Mouse (Mus musculus) inflammation-experienced regulatory T-cells, adult 6 months (primary cell): ENCODE measurements at regions not wholly inside any gene's neighbourhood (a gene's known extent, or its start where the extent isn't known, plus 50 kb on each side); places are given as distances from the start of the nearest gene placed in this dataset.

Source experiments
- ATAC-seq: one replicate; pipeline ENCODE4 v1.8.0; 2017

DNA sequence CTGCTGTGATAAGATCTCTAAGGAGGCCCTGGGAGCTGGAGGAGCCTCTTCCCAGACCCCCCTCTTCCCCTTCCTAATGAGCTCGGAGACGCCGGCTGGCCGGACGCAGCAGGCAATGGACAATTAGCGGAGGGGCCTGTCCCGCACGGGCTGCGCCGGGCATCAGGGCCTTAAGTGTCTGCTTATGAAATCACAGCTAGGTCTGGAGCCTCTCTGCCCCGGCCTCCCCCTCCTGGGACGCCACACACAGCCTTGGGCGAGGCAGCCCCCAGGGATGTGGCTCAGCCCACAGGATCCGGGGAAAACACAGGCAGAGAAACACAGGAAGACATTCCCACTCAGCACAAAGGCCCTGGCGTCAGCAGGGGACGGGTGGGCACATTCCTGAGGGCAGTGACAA, 420.6 kb downstream of the Med13l start:
- ATAC-seq = no peak

- no peak for ATAC-seq
These were observed 423.8 kb downstream of the Med13l start for GRCm38 (mm10) chr5:118984251-118984650.

DNA sequence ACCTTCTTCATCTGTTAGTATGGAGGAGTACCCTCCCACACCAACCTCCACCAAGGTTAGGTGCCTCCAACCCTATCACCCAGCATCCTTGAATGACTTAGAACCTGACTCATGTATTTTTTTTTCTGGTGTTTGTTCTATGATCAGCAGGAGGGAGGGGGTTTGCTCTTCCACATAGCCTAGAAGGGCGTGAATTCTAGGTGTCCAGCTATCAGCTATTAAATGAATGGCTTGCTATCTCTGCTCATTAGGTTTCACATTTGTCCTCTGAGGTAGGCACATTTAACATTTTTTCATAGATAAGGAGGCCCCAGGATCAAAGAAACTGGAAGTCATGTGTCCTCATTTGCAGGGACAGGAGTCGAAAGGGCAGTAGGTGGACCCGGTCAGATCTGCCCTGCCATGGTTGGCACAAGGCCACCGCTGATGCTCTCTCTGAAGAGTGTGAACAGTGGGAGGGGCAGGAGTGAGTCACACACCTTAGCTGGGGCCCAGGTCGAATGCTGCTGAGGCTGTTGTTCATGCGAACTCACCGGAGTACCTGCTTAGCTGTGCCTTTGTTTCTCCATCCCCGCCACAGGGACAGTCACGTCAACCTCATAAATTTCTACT, 424.4 kb downstream of the Med13l start:
- ATAC-seq = no peak

GRCm38 (mm10) chr5:118987376-118988000, 427.0 kb downstream of the Med13l start:
- ATAC-seq = no peak

GRCm38 (mm10) chr5:118999124-118999523, 438.6 kb downstream of the Med13l start:
- no peak for ATAC-seq

- no peak for ATAC-seq
These were observed 445.5 kb downstream of the Med13l start for GRCm38 (mm10) chr5:119005825-119006471.

DNA sequence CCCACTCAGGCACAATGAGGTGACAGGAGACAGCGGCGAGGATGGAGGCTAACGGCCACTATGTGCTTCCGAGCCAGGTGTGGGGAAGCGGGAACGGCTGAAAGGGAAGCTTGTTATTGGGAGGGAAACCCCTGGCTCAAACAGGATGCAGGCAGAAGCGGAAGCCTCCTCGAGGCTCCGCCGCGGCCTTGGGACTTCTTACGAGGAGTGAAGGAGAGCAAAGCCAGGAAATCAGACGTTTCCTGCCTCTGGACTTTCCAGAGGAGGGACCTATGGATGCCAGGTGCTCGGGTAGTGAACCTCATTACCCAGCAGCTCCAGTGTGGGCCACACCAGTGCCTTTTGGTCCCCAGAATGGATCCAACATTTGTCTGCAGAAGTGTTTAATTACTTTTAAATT, 449.6 kb downstream of the Med13l start:
- no peak for ATAC-seq

GRCm38 (mm10) chr5:119015181-119015580, 454.7 kb downstream of the Med13l start:
- no peak for ATAC-seq

- no peak for ATAC-seq
These were observed 455.3 kb downstream of the Med13l start for GRCm38 (mm10) chr5:119015606-119016255.

- ATAC-seq = no peak
These were observed 455.9 kb downstream of the Med13l start for GRCm38 (mm10) chr5:119016420-119016819.

DNA sequence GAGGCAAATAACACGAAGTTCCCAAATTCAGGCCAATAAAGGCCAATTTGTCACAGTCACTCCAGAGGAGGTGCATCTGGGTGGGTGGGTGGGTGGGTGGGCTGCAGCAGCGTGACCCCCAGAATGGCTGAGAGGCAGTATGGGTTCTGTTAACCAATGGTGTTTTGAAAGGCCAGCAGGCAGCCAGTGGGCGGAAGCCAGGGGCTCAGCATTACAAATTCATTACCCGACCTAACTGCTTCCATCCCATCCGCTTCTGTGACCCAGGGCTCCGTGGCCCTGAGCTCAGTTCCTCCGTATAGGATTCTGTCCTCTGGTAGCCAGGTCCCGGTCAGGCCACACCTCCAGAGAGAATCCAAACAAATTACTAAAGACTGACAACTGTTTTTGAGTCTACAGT, 463.5 kb downstream of the Med13l start:
- ATAC-seq = no peak

DNA sequence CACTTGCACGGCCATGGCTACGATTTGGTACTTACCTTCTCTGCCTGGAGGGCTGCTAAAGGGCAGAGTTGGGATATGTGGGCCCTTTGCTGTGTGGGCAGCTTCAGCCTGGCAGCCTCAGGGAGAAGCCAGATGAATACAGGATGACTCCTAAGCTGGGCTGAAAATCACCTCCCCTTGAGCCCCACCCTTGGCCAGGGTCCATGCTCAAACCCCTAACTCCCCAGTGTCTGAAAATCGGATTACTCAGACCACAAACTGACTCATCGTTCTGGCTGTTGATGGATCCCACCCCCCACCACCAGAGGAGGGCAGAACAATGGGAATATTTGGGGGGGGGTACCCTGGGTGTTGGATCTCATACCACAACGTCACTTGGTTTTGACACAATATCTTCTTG, 471.6 kb downstream of the Med13l start:
- no peak for ATAC-seq

DNA sequence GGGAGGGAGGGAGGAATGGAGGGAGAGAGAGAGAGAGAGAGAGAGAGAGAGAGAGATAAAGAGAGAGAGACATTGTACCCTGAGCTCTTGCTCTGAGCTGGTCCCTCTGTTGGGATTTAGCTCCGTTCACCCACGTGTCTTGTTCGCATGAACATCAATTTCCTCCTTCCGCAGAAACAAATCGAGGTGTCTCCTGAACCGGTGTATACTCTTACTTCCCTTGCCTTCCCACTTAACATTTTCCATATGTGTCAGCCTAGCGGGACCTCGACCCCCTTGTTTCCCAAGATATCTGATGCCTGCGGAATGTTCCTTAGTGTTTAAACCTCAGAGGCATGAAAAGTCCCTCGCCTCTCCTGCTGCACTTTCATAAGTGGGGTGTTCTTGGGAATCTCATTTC, 484.1 kb downstream of the Med13l start:
- ATAC-seq = no peak

DNA sequence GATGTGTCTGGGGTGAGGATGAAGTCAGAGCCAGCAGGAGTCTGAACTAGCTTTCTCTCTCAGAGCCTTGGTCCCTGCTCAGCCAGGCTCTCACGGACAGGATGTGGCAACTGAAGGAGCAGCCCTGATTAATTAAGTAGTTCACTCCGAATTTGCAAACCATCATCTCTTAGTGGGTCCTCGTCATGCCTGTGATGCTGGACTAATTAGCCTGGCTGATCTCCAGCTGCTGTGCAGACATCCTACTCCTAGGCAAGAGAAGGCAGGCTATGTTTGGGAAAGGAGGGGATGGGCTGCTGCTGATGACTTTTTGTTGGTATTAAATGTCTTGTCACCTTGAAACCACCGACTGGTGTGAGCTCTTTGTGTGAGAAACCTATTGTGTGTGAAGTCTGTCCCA, 487.1 kb downstream of the Med13l start:
- ATAC-seq = no peak

- no peak for ATAC-seq
These were observed 492.0 kb downstream of the Med13l start for GRCm38 (mm10) chr5:119052354-119052996.

DNA sequence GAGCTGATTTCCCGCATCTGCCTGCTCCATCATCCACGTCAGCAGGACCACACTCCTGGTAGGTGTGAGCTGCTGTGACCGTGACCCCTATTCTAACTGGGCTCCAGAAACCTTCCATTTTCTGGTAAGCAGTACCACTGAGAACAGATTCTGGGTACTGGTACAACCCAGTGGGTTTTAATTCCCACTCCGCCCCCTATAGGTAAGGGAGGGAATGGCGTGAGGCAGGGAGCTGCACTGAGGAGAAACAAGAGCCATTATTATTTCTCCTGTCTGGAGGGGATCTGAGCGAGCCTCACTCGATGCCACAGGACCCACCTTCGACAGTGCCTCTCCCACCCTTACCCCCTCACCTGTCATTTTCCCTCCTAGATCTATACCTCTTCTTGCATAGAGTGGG, 493.3 kb downstream of the Med13l start:
- no peak for ATAC-seq

DNA sequence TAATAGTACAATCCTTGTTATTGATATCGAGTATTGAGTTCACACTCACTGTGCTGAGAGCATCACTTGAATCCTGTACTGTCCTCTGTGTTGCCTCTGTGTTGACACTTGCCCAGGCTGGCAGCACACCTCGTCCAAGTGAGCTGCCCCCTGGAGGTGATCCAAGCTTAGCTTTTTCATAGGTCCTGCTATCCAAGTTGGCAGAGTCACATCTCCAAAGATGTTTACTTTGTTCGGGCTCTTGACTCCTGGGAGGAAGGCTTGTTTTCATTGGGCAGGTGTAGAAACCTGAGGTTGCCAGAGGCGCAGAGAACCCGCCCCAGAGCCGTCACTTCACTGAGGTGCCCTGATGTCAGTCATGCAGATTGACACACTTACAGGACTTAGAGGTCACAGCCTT, 493.9 kb downstream of the Med13l start:
- ATAC-seq = no peak

- ATAC-seq = no peak
These were observed 495.0 kb downstream of the Med13l start for GRCm38 (mm10) chr5:119055430-119055829.

DNA sequence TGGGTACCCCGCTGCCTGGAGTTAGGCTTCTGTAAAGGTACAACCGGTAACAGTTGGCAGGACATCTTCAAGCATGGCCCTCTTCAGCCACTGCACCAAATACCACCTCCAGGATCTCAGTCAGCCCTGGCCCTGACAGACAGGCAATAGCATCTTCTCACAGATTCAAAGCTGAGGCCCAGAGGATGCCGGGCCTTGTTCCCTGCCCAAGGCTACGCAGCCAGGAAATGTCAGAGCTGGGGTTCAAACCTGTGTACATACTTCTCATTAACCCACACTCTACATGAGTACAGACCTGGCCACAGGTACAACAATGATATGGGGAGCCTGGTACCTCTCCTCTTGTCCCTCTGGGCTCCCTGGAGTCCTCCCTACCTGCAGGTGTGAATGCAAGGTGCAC, 497.3 kb downstream of the Med13l start:
- no peak for ATAC-seq

DNA sequence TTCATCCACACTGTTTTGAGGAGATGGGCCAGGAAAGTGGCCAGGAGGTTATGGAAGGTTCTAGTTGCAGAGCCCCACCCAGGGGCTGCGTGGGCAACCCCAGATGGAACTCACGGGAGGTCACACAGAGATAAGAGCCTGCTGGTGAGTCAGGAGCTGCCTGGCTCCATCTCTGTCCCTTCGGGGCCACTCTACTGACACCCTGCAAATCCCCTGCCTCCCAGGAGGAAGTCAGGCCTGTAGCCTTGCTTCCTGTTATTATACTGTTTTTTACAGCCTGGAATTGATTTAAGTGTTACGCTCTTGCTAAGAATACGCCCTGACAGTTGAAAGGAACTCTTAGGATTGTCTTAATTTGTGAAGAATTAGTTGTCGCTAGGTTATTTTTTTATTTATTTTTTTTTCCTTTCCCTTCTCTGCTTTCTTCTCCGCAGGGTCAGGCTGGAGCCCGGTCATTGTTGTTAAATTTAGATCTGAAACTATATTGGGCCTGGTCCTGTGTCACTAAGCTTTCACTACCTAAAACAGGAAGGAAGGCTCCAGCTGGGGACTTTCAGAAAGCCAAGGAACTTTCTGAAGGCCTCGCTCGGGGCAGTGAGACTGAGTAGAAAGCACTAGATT, 497.9 kb downstream of the Med13l start:
- ATAC-seq = no peak

DNA sequence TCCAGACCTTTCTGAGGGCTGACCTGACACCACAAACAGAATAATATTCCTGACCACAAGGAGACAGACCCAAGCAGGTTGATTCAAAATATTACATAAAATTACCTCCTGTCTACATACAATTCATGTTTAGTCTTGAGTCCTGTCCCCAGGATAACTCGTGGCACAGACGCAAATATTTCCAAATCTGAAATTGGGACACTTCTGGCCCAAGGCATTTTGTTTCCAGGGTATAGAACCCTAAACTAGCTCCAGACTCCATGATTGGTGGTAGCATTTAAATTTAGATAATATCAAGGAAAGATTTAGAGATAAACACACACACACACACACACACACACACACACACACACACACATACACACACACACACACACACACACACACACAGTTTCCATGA, 498.7 kb downstream of the Med13l start:
- no peak for ATAC-seq

DNA sequence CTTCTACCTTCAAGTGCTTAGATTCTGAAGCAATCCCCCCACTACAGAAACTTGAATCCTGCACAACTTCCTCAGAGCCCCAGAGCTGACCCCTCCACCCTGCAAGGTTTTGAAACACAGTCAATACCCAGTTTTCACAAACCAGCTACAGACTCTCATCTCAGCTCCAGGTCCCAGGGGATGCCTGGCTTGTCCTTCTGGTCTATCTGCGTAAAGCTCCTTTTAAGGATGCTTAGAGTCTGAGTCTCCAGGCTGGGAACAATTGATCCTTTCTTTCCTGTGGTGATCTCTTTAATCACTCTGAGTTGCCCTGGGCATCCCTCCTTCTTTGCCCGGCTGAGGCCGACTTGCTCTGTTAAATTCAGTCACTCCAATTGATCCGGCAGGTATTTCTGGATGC, 500.4 kb downstream of the Med13l start:
- no peak for ATAC-seq

- no peak for ATAC-seq
These were observed 502.0 kb downstream of the Med13l start for GRCm38 (mm10) chr5:119062478-119062877.
